Mouse (Mus musculus): ENCODE measurements at regions not wholly inside any gene's neighbourhood (a gene's known extent, or its start where the extent isn't known, plus 50 kb on each side); places are given as distances from the start of the nearest gene placed in this dataset.

DNA sequence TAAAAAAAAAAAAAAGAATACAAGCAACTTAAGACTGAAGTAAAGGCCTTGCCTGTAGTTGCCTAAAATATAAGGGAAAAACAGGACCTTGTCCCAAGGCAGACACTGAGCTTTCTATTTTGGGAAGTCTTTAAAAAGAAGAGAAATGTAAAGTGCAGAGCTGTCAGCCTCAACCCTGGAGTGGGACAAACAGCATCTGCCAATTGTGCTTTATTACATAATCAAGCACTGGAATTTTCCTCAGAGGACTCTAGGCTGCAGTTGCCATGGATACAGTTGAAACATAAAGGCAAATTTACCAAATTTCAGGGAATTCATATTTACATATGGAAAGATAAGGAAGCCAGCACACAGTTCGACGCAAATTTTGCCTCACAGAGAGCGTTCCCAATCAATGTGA lies 406.7 kb downstream of the Gm597 start:
- DNase-seq (ENCODE audit: low read depth, low spot score), result no peak

DNA sequence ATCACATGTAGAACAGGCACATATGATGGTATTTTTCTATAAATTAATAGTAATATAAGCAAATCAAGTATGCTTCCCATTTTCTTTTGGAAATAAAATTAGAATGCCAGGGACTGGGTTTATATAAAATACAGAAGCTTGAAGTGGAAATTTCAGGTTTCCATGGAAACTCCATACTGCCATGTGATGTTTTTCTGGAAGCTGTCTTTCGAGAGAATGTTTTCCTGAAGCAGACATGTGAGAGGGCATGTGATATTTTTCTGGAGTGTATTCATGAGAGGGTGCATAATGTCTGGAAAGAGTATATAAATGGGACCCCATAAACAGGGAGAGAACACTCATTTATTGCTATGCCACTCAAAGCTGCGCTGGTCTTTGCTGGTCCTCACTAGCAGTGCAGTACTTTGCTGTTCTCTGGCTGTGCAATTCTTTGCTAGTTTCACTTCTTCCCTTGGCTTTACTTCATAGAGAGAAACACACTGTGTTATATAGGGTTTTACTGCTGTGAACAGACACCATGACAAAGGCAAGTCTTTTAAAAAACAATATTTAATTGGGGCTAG lies 430.6 kb downstream of the Gm597 start:
- DNase-seq (ENCODE audit: low read depth, low spot score), result no peak

DNA sequence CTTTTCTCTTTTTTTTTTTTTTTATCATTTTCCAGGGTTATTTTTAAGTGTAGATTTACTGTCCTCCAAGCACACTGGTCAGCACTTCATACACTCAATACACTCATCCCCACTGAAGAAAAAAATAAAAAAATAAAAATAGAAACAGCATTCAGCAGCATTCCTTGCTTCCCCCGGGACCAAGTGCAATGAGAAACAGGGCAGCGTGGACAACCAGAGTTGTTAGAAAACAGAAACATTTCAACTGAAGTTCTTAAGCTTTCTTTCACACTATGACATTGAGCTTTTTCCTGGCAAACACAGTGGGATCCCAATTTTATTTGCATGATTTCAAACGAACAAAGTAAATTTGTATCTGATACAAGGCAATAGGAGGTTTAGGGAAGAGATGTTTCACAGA lies 431.5 kb downstream of the Gm597 start:
- no peak for DNase-seq (ENCODE audit: low read depth, low spot score)

DNA sequence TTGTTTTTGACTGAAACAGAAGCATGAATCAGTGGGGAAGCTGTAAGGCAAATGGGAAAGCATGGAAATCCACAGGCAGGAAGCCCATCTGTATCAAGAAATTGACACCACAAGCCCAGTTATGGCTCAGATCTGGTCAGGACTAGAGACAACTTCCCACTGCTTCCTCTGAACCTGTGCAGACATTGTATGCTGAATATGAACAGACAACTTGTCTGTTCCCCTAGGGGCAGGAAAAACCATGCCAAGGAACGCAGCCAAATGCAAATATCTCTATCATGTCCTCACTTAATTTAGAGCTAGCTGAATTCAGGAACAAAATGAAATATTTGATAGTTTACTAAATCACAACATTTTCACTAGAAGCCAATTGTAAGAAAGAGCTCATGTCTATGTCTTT lies 440.0 kb downstream of the Gm597 start:
- DNase-seq (ENCODE audit: low read depth, low spot score), result no peak

DNA sequence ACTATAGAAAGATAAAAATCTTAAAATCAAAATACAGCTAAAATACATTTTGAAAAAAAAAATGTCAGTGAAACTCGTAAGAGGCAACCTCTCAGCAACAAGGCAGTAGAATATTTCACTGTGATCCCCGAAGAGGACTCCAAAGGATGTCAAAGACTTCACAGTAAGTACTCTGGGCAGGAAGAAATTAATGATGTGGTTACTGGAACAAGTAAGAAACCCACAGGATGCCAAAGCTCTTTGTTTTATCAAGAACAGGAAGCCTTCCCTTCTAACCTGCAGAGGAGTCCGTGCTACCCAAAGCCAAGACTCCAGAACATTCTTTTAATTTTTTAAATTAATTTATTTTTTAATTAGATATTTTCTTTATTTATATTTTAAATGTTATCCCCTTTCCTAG lies 445.7 kb downstream of the Gm597 start:
- DNase-seq (ENCODE audit: low read depth, low spot score), result no peak

DNA sequence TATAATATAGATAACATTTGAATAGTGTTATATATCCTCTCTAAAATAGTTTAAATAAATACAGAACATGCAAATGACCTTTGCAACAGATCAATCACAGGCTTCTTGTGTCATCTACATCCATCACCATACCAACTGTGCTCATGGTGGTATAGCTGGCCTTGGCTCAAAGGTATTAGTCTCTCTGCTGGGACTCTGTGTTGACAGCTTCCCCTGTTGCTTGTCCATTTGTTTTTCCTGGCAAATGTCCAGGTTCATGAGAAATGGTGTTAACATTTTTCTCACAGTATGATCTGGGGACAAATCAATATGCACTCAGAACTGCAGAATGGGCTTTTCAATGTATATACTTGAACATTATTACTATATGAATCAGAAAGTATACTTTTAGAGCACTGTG lies 448.0 kb downstream of the Gm597 start:
- peak; percentile 1 for DNase-seq (ENCODE audit: low read depth, low spot score)

DNA sequence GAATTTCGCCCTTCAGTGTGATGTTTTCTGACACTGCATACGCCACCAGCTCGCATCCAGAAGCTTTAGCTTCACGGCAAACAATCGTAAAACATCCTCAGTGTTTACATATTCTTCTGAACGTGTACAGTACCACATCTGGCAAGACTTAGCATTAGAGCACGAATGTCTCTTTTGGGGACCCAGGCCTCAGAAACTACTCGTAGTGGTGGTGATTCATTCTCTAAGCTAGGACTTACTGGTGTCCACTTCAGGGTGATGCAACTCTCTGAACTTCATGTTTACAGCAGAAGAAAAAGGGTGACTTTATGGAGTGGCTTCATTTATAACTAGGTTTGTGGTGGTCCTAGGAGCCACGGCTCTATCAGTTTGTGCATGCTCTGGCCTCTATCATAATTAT lies 451.1 kb downstream of the Gm597 start:
- DNase-seq (ENCODE audit: low read depth, low spot score), result no peak

DNA sequence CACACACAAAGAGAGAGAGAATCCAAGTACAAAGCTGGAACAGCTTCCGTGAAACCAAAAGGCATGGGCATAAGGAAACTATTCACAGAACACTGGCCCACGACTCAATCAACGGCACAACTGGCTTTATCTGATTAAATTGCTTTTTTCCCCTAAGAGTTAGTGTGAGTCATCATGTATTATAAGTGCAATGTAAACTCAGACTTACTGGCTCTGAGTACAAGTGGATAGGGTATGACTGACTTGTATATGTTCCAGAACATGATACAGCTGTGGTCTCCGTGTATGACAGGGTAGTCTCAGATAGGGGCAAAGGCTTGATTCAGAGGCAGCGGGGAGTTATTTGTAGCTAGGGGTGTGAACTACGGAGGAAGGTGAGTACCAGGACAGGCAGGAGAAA lies 451.5 kb downstream of the Gm597 start:
- no peak for DNase-seq (ENCODE audit: low read depth, low spot score)

DNA sequence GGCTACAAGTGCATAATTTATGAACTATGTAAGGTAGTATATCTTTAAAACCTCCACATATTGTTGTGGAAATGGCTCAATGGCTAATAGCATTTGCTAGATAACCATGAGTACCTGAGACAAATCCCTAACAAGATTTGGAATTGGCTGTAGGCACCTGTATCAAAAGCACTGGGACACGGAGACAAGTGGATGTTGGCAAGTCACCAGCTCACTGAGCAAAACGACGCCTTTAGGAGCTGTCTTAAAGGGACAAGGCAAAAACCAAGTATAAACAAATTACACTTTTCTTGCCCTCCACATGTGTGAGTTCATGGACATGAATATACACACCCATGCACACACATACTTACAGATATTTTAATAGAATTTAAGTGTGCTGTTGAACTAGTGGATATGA lies 455.9 kb downstream of the Gm597 start:
- DNase-seq (ENCODE audit: low read depth, low spot score), result no peak

Data from forelimb bud, embryonic 11.5 days (tissue).